Mouse (Mus musculus) ZHBTc4 (cell line): ENCODE results near the gene Mup2.
"Not testable (repeated sequence)": the region's sequence is repeated elsewhere in the genome, so short reads cannot be mapped to it uniquely, and the experiment has no call there.

Experiments
- DNase-seq: peaks from one replicate; pipeline ENCODE4 v3.0.0-alpha.2; 2011; ENCODE audit warnings: low read depth, low spot score

The Mup2 gene

GRCm38 (mm10) chr4:60154189-60154588, at the start of gene Mup2:
Gene Mup2 (minus strand): TSS chr4:60154289.
- not testable (repeated sequence) for DNase-seq
